Mouse (Mus musculus): ENCODE results near the gene Zfp622. TPM values are rescaled to one million over a fixed set of nuclear protein-coding genes. Genes with fewer than 3 reads are reported as not detected.

The Zfp622 gene
- polyA plus RNA-seq, 1 experiment from 2014 or later: 38.1 TPM

GRCm38 (mm10) chr15:26040567-26040966 lies 56.4 kb downstream of the Zfp622 start:
- no peaks in the 10 kb centered on the region for H3K4me1 ChIP-seq (ENCODE audit: control insufficient read depth, insufficient read depth, low read length)
- H3K27ac ChIP-seq (ENCODE audit: low read depth, low read length): no peak overlapping the region
- WGBS: 50% methylated on average over 1 of the region's 1 CpGs
- no peak overlapping the region for H3K4me3 ChIP-seq (ENCODE audit: low read length)
- no peak overlapping the region for H3K9ac ChIP-seq (ENCODE audit: low read depth, low read length)
- no peak for ATAC-seq (ENCODE audit: low FRiP score, low TSS enrichment)
- no peaks in the 10 kb centered on the region for H3K36me3 ChIP-seq (ENCODE audit: control insufficient read depth, insufficient read depth, low read length)
- H3K27me3 ChIP-seq (ENCODE audit: control insufficient read depth, insufficient read depth, low read length): no peaks in the 10 kb centered on the region
- H3K4me2 ChIP-seq (replicated peaks; ENCODE audit: low read depth, low read length): no peak overlapping the region
- peaks cover 2% of the 10 kb centered on the region; the same call in 1 of the 2 replicates for H3K9me3 ChIP-seq (ENCODE audit: control insufficient read depth, low read length)

DNA sequence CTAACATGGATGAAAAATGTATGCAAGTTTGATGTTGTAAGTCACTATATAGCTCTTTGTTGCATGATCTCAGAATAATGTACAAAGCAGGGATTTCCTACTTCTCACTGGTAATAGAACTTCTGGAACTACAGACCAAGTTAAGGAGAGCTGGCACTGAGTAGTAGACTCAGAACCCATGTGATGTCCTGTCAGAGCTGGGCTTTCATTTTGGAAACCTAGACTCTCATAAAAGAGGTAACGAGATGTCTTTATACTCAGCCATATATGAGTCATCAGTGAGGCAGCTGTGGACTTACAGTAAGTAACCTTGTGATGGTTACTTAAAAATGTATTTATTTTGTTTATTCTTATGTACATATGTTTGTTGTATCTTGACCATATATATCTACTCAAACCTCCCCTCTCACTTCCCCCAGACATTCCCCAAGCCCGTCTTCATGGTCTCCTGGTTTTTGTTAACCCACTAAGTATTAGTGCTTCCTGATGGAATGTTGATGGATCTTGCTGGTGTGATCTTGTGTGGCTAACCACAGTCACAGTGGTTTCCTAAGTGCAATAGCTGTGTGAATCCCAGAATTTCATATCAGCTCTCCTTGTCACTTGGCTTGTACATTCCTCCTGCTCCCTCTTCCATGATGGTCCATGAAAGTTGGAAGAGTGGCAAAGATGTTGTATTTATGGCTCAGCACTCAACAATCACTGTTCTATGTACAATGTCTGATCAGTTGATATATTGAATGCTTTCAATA lies 57.2 kb downstream of the Zfp622 start:
- Histone ChIP-seq H3K4me2 (replicated peaks; ENCODE audit: low read depth, low read length) (no peak overlapping the region), H3K9ac (ENCODE audit: low read depth, low read length) (no peak overlapping the region), H3K27me3 (ENCODE audit: control insufficient read depth, insufficient read depth, low read length) (no peaks in the 10 kb centered on the region), H3K4me3 (ENCODE audit: low read length) (no peak overlapping the region), H3K27ac (ENCODE audit: low read depth, low read length) (no peak overlapping the region), H3K4me1 (ENCODE audit: control insufficient read depth, insufficient read depth, low read length) (no peaks in the 10 kb centered on the region), H3K36me3 (ENCODE audit: control insufficient read depth, insufficient read depth, low read length) (no peaks in the 10 kb centered on the region), H3K9me3 (ENCODE audit: control insufficient read depth, low read length) (peaks cover 2% of the 10 kb centered on the region; the same call in 1 of the 2 replicates)
- ATAC-seq (ENCODE audit: low FRiP score, low TSS enrichment): no peak
- 84% methylated on average over 2 of the region's 2 CpGs for WGBS

Small RNA genes lying within 50 kb of the gene (microRNA-seq; reads per million reads assigned to microRNA genes)
- not detected for gene Mir7212

Other genes with a start within 250 kb of the Zfp622 start
- 10.2 and 14.6 TPM in 2 replicates for gene Retreg1, start 141.2 kb upstream of the Zfp622 start, polyA plus RNA-seq (2014; fragmentation: Nextera tagmentation; extraction: Ambion mirVana)

Measured in kidney, embryonic 14.5 days (tissue).